Mouse (Mus musculus) heart, embryonic 10.5 days (tissue): ENCODE results near the gene Tcirg1. TPM values are rescaled to one million over a fixed set of nuclear protein-coding genes. Genes with fewer than 3 reads are reported as not detected.
A peak's percentile ranks its signal among the peaks of the same experiment; 100 is the strongest.

Experiments
- DNase-seq: peaks from one replicate; pipeline ENCODE4 v3.0.0-alpha.2; 2017; ENCODE audit warnings: low spot score
- H3K27ac ChIP-seq: fragments of 300-500 bp; sonication (generic); 2 replicates; pipeline ENCODE4 v1.5.1; 2016; ENCODE audit warnings: mild to moderate bottlenecking
- H3K27me3 ChIP-seq: fragments of 300-500 bp; sonication (generic); 2 replicates; pipeline ENCODE4 v1.6.1; 2016; ENCODE audit warnings: mild to moderate bottlenecking; ENCODE audit not compliant: poor library complexity, insufficient read depth, severe bottlenecking
- H3K36me3 ChIP-seq: fragments of 300-500 bp; sonication (generic); 2 replicates; pipeline ENCODE4 v1.6.1; 2016; ENCODE audit warnings: mild to moderate bottlenecking, moderate library complexity
- H3K4me1 ChIP-seq: fragments of 300-500 bp; sonication (generic); 2 replicates; pipeline ENCODE4 v1.6.1; 2016; ENCODE audit warnings: mild to moderate bottlenecking
- H3K4me3 ChIP-seq: fragments of 300-500 bp; sonication (generic); 2 replicates; pipeline ENCODE4 v1.5.1; 2016; ENCODE audit warnings: mild to moderate bottlenecking, moderate library complexity
- H3K9me3 ChIP-seq: fragments of 300-500 bp; sonication (generic); 2 replicates; pipeline ENCODE4 v1.6.1; 2016; ENCODE audit warnings: mild to moderate bottlenecking, moderate library complexity
- WGBS: fragments of 180-500 bp; shearing (Covaris S2); methylation state at CpG from one replicate; pipeline ENCODE4 v1.1.7; 2016; 5-methylcytosine and 5-hydroxymethylcytosine counted together
- polyA plus RNA-seq: library from polyadenylated mRNA; unstranded; fragments of >200 nt; fragmentation: Nextera tagmentation; extraction: Ambion mirVana; gene quantifications from 2 replicates; pipeline ENCODE4 v1.2.1, GENCODE M21; 2016

The Tcirg1 gene
- polyA plus RNA-seq, result 22.5 and 32.2 TPM in 2 replicates

GRCm38 (mm10) chr19:3906795-3907786 lies at the start of gene Tcirg1:
Gene Tcirg1 (minus strand): TSS chr19:3907133.
- 4% methylated on average over 36 of the region's 36 CpGs for WGBS
- Histone ChIP-seq H3K36me3 (peaks cover 58% of the 10 kb centered on the region), H3K27me3 (no peaks in the 10 kb centered on the region), H3K4me3 (peak within 1 kb of the TSS; percentile 68), H3K9me3 (no peaks in the 10 kb centered on the region), H3K27ac (peak within 1 kb of the TSS; percentile 84), H3K4me1 (peaks cover 54% of the 10 kb centered on the region)
- DNase-seq, result peak; percentile 92

GRCm38 (mm10) chr19:3955804-3956203 lies 48.9 kb upstream of the Tcirg1 start:
- WGBS, result 26% methylated on average over 4 of the region's 4 CpGs
- DNase-seq, result no peak
- Histone ChIP-seq H3K27me3 (0 out of 2 replicates have a peak, but pooled peaks cover 7% of the 10 kb centered on the region), H3K36me3 (no peaks in the 10 kb centered on the region), H3K9me3 (no peaks in the 10 kb centered on the region), H3K4me3 (no peak overlapping the region), H3K4me1 (peaks cover 14% of the 10 kb centered on the region), H3K27ac (0 out of 2 replicates have a peak overlapping the region, but pooled peaks have one; percentile 36)

GRCm38 (mm10) chr19:3955033-3955432 lies 48.1 kb upstream of the Tcirg1 start:
- Histone ChIP-seq H3K36me3 (no peaks in the 10 kb centered on the region), H3K9me3 (no peaks in the 10 kb centered on the region), H3K27ac (no peak overlapping the region), H3K4me3 (no peak overlapping the region), H3K4me1 (peaks cover 14% of the 10 kb centered on the region), H3K27me3 (0 out of 2 replicates have a peak, but pooled peaks cover 7% of the 10 kb centered on the region)
- DNase-seq, result no peak
- WGBS, result 79% methylated on average over 3 of the region's 3 CpGs

- no peak overlapping the region for H3K27ac ChIP-seq
- H3K4me1 ChIP-seq, result peaks cover 14% of the 10 kb centered on the region
- no peak for DNase-seq
- no peak overlapping the region for H3K4me3 ChIP-seq
- H3K36me3 ChIP-seq, result no peaks in the 10 kb centered on the region
- peaks cover 21% of the 10 kb centered on the region; the same call in 1 of the 2 replicates for H3K27me3 ChIP-seq
- WGBS, result 43% methylated on average over 1 of the region's 1 CpGs
- H3K9me3 ChIP-seq, result no peaks in the 10 kb centered on the region
Measured at GRCm38 (mm10) chr19:3952099-3952498, 45.2 kb upstream of the Tcirg1 start.

- H3K9me3 ChIP-seq, result no peaks in the 10 kb centered on the region
- no peak overlapping the region for H3K4me3 ChIP-seq
- no peak overlapping the region for H3K27ac ChIP-seq
- peaks cover 14% of the 10 kb centered on the region for H3K4me1 ChIP-seq
- H3K27me3 ChIP-seq, result peaks cover 21% of the 10 kb centered on the region; the same call in 1 of the 2 replicates
- no peak for DNase-seq
- H3K36me3 ChIP-seq, result no peaks in the 10 kb centered on the region
Measured at GRCm38 (mm10) chr19:3951461-3951860, 44.5 kb upstream of the Tcirg1 start.

- peaks cover 17% of the 10 kb centered on the region; the same call in 1 of the 2 replicates for H3K27me3 ChIP-seq
- no peak overlapping the region for H3K27ac ChIP-seq
- H3K4me3 ChIP-seq, result no peak overlapping the region
- DNase-seq, result no peak
- WGBS, result 74% methylated on average over 3 of the region's 3 CpGs
- no peaks in the 10 kb centered on the region for H3K9me3 ChIP-seq
- H3K36me3 ChIP-seq, result no peaks in the 10 kb centered on the region
- peaks cover 13% of the 10 kb centered on the region for H3K4me1 ChIP-seq
Measured at GRCm38 (mm10) chr19:3950331-3950730, 43.4 kb upstream of the Tcirg1 start.

- Histone ChIP-seq H3K27me3 (peaks cover 28% of the 10 kb centered on the region), H3K9me3 (no peaks in the 10 kb centered on the region), H3K27ac (no peak overlapping the region), H3K36me3 (no peaks in the 10 kb centered on the region), H3K4me3 (no peak overlapping the region), H3K4me1 (peaks cover 7% of the 10 kb centered on the region)
- WGBS, result 63% methylated on average over 14 of the region's 14 CpGs
- no peak for DNase-seq
Measured at GRCm38 (mm10) chr19:3948546-3948945, 41.6 kb upstream of the Tcirg1 start.

GRCm38 (mm10) chr19:3947813-3948212 lies 40.9 kb upstream of the Tcirg1 start:
- 68% methylated on average over 3 of the region's 3 CpGs for WGBS
- Histone ChIP-seq H3K9me3 (no peaks in the 10 kb centered on the region), H3K27me3 (peaks cover 31% of the 10 kb centered on the region), H3K4me1 (peaks cover 11% of the 10 kb centered on the region), H3K36me3 (no peaks in the 10 kb centered on the region), H3K4me3 (no peak overlapping the region), H3K27ac (no peak overlapping the region)
- DNase-seq, result no peak

- Histone ChIP-seq H3K9me3 (no peaks in the 10 kb centered on the region), H3K4me3 (no peak overlapping the region), H3K4me1 (peaks cover 11% of the 10 kb centered on the region), H3K27me3 (peaks cover 42% of the 10 kb centered on the region), H3K27ac (no peak overlapping the region), H3K36me3 (no peaks in the 10 kb centered on the region)
- DNase-seq, result no peak
- 9% methylated on average over 2 of the region's 2 CpGs for WGBS
Measured at GRCm38 (mm10) chr19:3946715-3947114, 39.8 kb upstream of the Tcirg1 start.

- H3K27ac ChIP-seq, result no peak overlapping the region
- WGBS, result 24% methylated on average over 10 of the region's 10 CpGs
- no peaks in the 10 kb centered on the region for H3K36me3 ChIP-seq
- no peak overlapping the region for H3K4me3 ChIP-seq
- peaks cover 11% of the 10 kb centered on the region for H3K4me1 ChIP-seq
- peaks cover 45% of the 10 kb centered on the region for H3K27me3 ChIP-seq
- H3K9me3 ChIP-seq, result no peaks in the 10 kb centered on the region
- no peak for DNase-seq
Measured at GRCm38 (mm10) chr19:3945872-3946564, 39.1 kb upstream of the Tcirg1 start.

- Histone ChIP-seq H3K27ac (no peak overlapping the region), H3K9me3 (no peaks in the 10 kb centered on the region), H3K4me3 (peak overlapping the region; percentile 13), H3K36me3 (no peaks in the 10 kb centered on the region), H3K4me1 (peaks cover 11% of the 10 kb centered on the region), H3K27me3 (peaks cover 36% of the 10 kb centered on the region)
- 17% methylated on average over 27 of the region's 27 CpGs for WGBS
- no peak for DNase-seq
Measured at GRCm38 (mm10) chr19:3942986-3943735, 36.2 kb upstream of the Tcirg1 start.

GRCm38 (mm10) chr19:3942315-3942714 lies 35.4 kb upstream of the Tcirg1 start:
- 74% methylated on average over 7 of the region's 7 CpGs for WGBS
- no peak overlapping the region for H3K27ac ChIP-seq
- H3K27me3 ChIP-seq, result peaks cover 29% of the 10 kb centered on the region
- no peak overlapping the region for H3K4me3 ChIP-seq
- no peak for DNase-seq
- H3K36me3 ChIP-seq, result no peaks in the 10 kb centered on the region
- peaks cover 11% of the 10 kb centered on the region for H3K4me1 ChIP-seq
- no peaks in the 10 kb centered on the region for H3K9me3 ChIP-seq
